In genomic region chr12:3356824-3357223, GRCm38 (mm10) we compare ENCODE assay signal across 9 mouse cellular contexts. TPM values are rescaled to one million over a fixed set of nuclear protein-coding genes. Genes with fewer than 3 reads are reported as not detected.
DNase-seq lines count a peak whose midpoint lies in the region; ATAC-seq and TF ChIP-seq lines count a peak whose summit lies in the region.
"Had no signal": no experiment of that assay in that cellular context is flagged by ENCODE, and none has a peak within 500 bp of the region (broad histone marks: within the 10 kb centered on the region; RNA-seq: fewer than 3 reads in every experiment).

No protein-coding gene starts in this region.

- DNase-seq in liver, adult 2 months (ENCODE audit: extremely low read depth, low read depth, low spot score) = no peak
- DNase-seq in liver = no peak
- peak; percentile 77 for DNase-seq in induced T-regulatory cell, adult 2 months (ENCODE audit: low read depth)
- no peak for DNase-seq in gastrocnemius, postnatal 36 days
- no peak for DNase-seq in cerebellum, postnatal 25 days
- DNase-seq: kidney, adult 8-10 months; right cerebral cortex, adult 18-20 months had no signal

- H3K27ac ChIP-seq in liver, adult 2 months (replicated peaks; ENCODE audit: insufficient read depth, low read depth, low read length) = no peak overlapping the region
- H3K27ac ChIP-seq in small intestine, adult 2 months (ENCODE audit: insufficient read depth, low read depth, low read length) = no peak overlapping the region

- no peaks in the 10 kb centered on the region for H3K36me3 ChIP-seq in liver, adult 2 months (ENCODE audit: control insufficient read depth, insufficient read depth, low read length)
- H3K36me3 ChIP-seq in small intestine, adult 2 months (ENCODE audit: control insufficient read depth, insufficient read depth, low read length) = no peaks in the 10 kb centered on the region

- TF ChIP-seq CTCF in liver, adult 2 months (IDR thresholded peaks at IDR 0.05; ENCODE audit: low read depth, low read length) = no peak
- TF ChIP-seq CTCF in small intestine, adult 2 months (IDR thresholded peaks at IDR 0.05; ENCODE audit: extremely low read depth, insufficient read length, insufficient replicate concordance, low read depth, low read length) = no peak

- intact Hi-C loops in gastrocnemius, postnatal 36 days (cut with DNase I) = no loop called here

- H3K4me3 ChIP-seq in liver, adult 2 months (ENCODE audit: insufficient read depth, low read depth, low read length) = peak overlapping the region; percentile 51; the same call in 1 of the 2 replicates
- peak overlapping the region; percentile 48 for H3K4me3 ChIP-seq in small intestine, adult 2 months (ENCODE audit: low read depth, low read length)

- ATAC-seq in activated CD4-positive, CD25-positive, alpha-beta regulatory T cell, adult 4 months = peak; percentile 94

- H3K79me2 ChIP-seq in liver, adult 2 months (ENCODE audit: control insufficient read depth, insufficient read depth, low read length) = no peaks in the 10 kb centered on the region

- WGBS in liver, adult 2 months = 51% methylated on average over 16 of the region's 16 CpGs
- WGBS in small intestine, adult 2 months = 66% methylated on average over 16 of the region's 16 CpGs

- no peak for TF ChIP-seq POLR2A in liver, adult 2 months (IDR thresholded peaks at IDR 0.05; ENCODE audit: extremely low read depth, insufficient read depth, low read length)
- no peak for TF ChIP-seq POLR2A in small intestine, adult 2 months (IDR thresholded peaks at IDR 0.05; ENCODE audit: low read depth, low read length)

- H3K27me3 ChIP-seq in liver, adult 2 months (ENCODE audit: control insufficient read depth, insufficient read depth, low read length) = no peaks in the 10 kb centered on the region
- H3K27me3 ChIP-seq in small intestine, adult 2 months (ENCODE audit: control insufficient read depth, insufficient read depth, low read length) = no peaks in the 10 kb centered on the region

- H3K9ac ChIP-seq in liver, adult 2 months (ENCODE audit: low read depth, low read length) = no peak overlapping the region; the same call in 1 of the 2 replicates

- H3K4me1 ChIP-seq in liver, adult 2 months (ENCODE audit: control insufficient read depth, insufficient read depth, low read length) = no peaks in the 10 kb centered on the region
- H3K4me1 ChIP-seq in small intestine, adult 2 months (ENCODE audit: control insufficient read depth, insufficient read depth, insufficient read length, low read length) = 0 out of 2 replicates have a peak, but pooled peaks cover 2% of the 10 kb centered on the region

RNA-seq across cellular contexts. Expression of gene Kif3c, which starts 8.1 kb away (rescaled TPM):
- total RNA-seq in liver, adult 2 months (2014; rRNA removed) = 0.55 and 1.0 TPM in 2 replicates
- polyA plus RNA-seq in liver, adult 2 months (2012; rRNA removed) = 0.68 and 0.99 TPM in 2 replicates
- 1 to 10 TPM; 1.8 to 3.7 TPM for polyA plus RNA-seq in activated CD4-positive, CD25-positive, alpha-beta regulatory T cell, adult 4 months (2017; shearing (Covaris generic))
- polyA plus RNA-seq in small intestine, adult 2 months (2012; rRNA removed) = 1.5 and 2.1 TPM in 2 replicates
- 10 to 100 TPM; 14.3 to 22.9 TPM for total RNA-seq in gastrocnemius, postnatal 36 days (2021)

RNA-seq across cellular contexts. Expression of gene Rab10, which starts 47.1 kb away (rescaled TPM):
- 42.8 and 43.4 TPM in 2 replicates for total RNA-seq in liver, adult 2 months (2014; rRNA removed)
- polyA plus RNA-seq in liver, adult 2 months (2012; rRNA removed) = 18.7 and 21.5 TPM in 2 replicates
- polyA plus RNA-seq in activated CD4-positive, CD25-positive, alpha-beta regulatory T cell, adult 4 months (2017; shearing (Covaris generic)) = 10 to 100 TPM; 51.4 to 65.5 TPM
- polyA plus RNA-seq in small intestine, adult 2 months (2012; rRNA removed) = 10.5 and 21.4 TPM in 2 replicates
- total RNA-seq in gastrocnemius, postnatal 36 days (2021) = 100 to 1,000 TPM; 239 to 279 TPM
